Mouse (Mus musculus): ENCODE results near the gene Grik2. TPM values are rescaled to one million over a fixed set of nuclear protein-coding genes. Genes with fewer than 3 reads are reported as not detected.

Gene Grik2
- polyA plus RNA-seq, 1 experiment from 2014 or later = 0.47 TPM

DNA sequence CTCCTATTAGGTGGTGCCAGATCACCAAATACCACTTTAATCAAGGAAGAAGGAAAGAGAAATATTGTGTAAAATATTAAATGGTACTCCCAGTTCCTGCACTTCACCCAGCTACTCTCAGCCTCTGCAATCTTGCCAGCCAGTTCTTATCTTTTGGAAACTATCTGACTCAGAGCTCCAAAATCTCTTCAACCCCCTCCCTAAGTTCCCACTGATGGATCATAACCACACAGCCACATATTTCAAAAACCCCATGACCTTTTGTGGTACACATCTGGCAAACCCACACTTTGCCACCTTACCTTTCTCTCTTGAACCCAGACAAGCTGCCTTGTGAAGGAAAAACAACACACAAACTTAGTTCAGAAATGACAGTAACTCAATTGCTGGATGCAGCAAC, 738.2 kb downstream of the Grik2 start:
- Histone ChIP-seq H3K27me3 (no peaks in the 10 kb centered on the region), H3K36me3 (no peaks in the 10 kb centered on the region), H3K9ac (no peak overlapping the region), H3K27ac (no peak overlapping the region), H3K4me3 (no peak overlapping the region), H3K9me3 (no peaks in the 10 kb centered on the region), H3K4me1 (no peaks in the 10 kb centered on the region), H3K4me2 (no peak overlapping the region)
- no peak for ATAC-seq (ENCODE audit: borderline replicate concordance, extremely low read depth, low FRiP score, low TSS enrichment)

DNA sequence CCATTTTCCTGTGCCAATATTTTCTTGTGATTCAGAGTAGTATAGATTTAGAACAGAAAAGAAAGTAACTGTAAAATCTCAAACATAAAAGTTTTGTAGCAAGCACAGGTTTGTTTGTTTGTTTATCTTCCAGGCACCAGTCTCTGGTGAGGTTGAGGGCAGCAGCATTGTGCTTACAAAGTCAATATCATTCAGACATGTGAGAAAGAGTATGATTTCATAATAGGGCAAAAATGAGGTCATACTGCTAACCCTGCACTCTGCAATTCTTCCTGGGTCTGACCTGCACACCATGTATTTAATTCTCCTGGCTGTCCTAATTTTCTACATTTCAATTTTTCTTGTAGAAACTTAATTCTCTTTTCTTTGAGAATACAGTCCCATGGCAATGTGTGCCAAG, 739.2 kb downstream of the Grik2 start:
- no peaks in the 10 kb centered on the region for H3K9me3 ChIP-seq

More for the DNA sequence above, 739.2 kb downstream of the Grik2 start:
- H3K4me2 ChIP-seq = no peak overlapping the region
- H3K27ac ChIP-seq = no peak overlapping the region
- H3K36me3 ChIP-seq = no peaks in the 10 kb centered on the region
- no peak overlapping the region for H3K4me3 ChIP-seq
- no peaks in the 10 kb centered on the region for H3K27me3 ChIP-seq
- no peaks in the 10 kb centered on the region for H3K4me1 ChIP-seq
- H3K9ac ChIP-seq = no peak overlapping the region
- no peak for ATAC-seq (ENCODE audit: borderline replicate concordance, extremely low read depth, low FRiP score, low TSS enrichment)
